Comparison of ENCODE assay signal across 9 mouse cellular contexts in genomic region chr13:45442918-45443535, GRCm38 (mm10). TPM values are rescaled to one million over a fixed set of nuclear protein-coding genes. Genes with fewer than 3 reads are reported as not detected.
DNase-seq lines count a peak whose midpoint lies in the region; ATAC-seq and TF ChIP-seq lines count a peak whose summit lies in the region.
"Had no signal": no experiment of that assay in that cellular context is flagged by ENCODE, and none has a peak within 500 bp of the region (broad histone marks: within the 10 kb centered on the region; RNA-seq: fewer than 3 reads in every experiment).

No protein-coding gene starts in this region.

- peak; percentile 52; the same call in 1 of the 2 replicates for ATAC-seq in G1E (ENCODE audit: extremely low read depth, insufficient number of reproducible peaks, low FRiP score, poor library complexity, severe bottlenecking)
- no peak for ATAC-seq in embryonic facial prominence, embryonic 13.5 days (ENCODE audit: insufficient number of reproducible peaks, insufficient read depth, low FRiP score, low TSS enrichment, low read depth)
- ATAC-seq in neutrophil, adult 5-6 weeks (ENCODE audit: extremely low read depth, insufficient number of reproducible peaks, low FRiP score, poor library complexity, severe bottlenecking), result peak; percentile 81
- ATAC-seq in forebrain, embryonic 14.5 days, result no peak
- no peak for ATAC-seq in hindbrain, postnatal 0 days

- no peak for DNase-seq in G1E (ENCODE audit: low spot score)
- DNase-seq in kidney, postnatal 36 days, result peak; percentile 35 to 36
- no peak for DNase-seq in left cerebral cortex, postnatal 10 days (ENCODE audit: extremely low spot score in 1 of 2, low spot score in 2 of 2)
- DNase-seq in forebrain, embryonic 14.5 days (ENCODE audit: low spot score), result no peak
- DNase-seq in yolk sac, embryonic 10.5 days (ENCODE audit: low spot score), result no peak
- no peak for DNase-seq in hindbrain, postnatal 0 days (ENCODE audit: low spot score)

- no peaks in the 10 kb centered on the region for H3K4me1 ChIP-seq in G1E (ENCODE audit: insufficient read depth, low read depth, low read length)
- H3K4me1 ChIP-seq in embryonic facial prominence, embryonic 13.5 days, result peaks cover 37% of the 10 kb centered on the region
- H3K4me1 ChIP-seq in forebrain, embryonic 14.5 days (ENCODE audit: control insufficient read depth, insufficient read depth, low read length), result no peaks in the 10 kb centered on the region
- no peaks in the 10 kb centered on the region for H3K4me1 ChIP-seq in hindbrain, postnatal 0 days (ENCODE audit: insufficient read depth, low read length)
- H3K4me1 ChIP-seq: hindbrain, embryonic 15.5 days had no signal

- peak overlapping the region; percentile 60; the same call in 1 of the 2 replicates for H3K27ac ChIP-seq in embryonic facial prominence, embryonic 13.5 days
- no peak overlapping the region for H3K27ac ChIP-seq in forebrain, embryonic 14.5 days (ENCODE audit: low read depth, low read length)
- H3K27ac ChIP-seq in hindbrain, postnatal 0 days, result no peak overlapping the region
- H3K27ac ChIP-seq: hindbrain, embryonic 15.5 days had no signal

- no peak overlapping the region for H3K4me2 ChIP-seq in embryonic facial prominence, embryonic 13.5 days
- H3K4me2 ChIP-seq in forebrain, embryonic 14.5 days (ENCODE audit: low read length), result no peak overlapping the region
- no peak overlapping the region for H3K4me2 ChIP-seq in hindbrain, postnatal 0 days (ENCODE audit: low read depth, low read length)
- H3K4me2 ChIP-seq: hindbrain, embryonic 15.5 days had no signal

- peak overlapping the region; percentile 21; the same call in 1 of the 2 replicates for H3K9ac ChIP-seq in embryonic facial prominence, embryonic 13.5 days
- no peak overlapping the region for H3K9ac ChIP-seq in forebrain, embryonic 14.5 days (ENCODE audit: low read length)
- no peak overlapping the region for H3K9ac ChIP-seq in hindbrain, postnatal 0 days (replicated peaks; ENCODE audit: low read length)
- H3K9ac ChIP-seq: hindbrain, embryonic 15.5 days had no signal

- TF ChIP-seq CTCF in G1E (IDR thresholded peaks at IDR 0.05; ENCODE audit: low read depth, low read length), result no peak
- TF ChIP-seq CTCF in hindbrain, postnatal 0 days (IDR thresholded peaks at IDR 0.05; ENCODE audit: low read depth), result no peak

- H3K9me3 ChIP-seq in G1E (replicated peaks), result no peaks in the 10 kb centered on the region
- H3K9me3 ChIP-seq in embryonic facial prominence, embryonic 13.5 days, result no peaks in the 10 kb centered on the region
- H3K9me3 ChIP-seq in forebrain, embryonic 14.5 days (replicated peaks; ENCODE audit: control insufficient read depth, low read length), result no peaks in the 10 kb centered on the region
- no peaks in the 10 kb centered on the region for H3K9me3 ChIP-seq in hindbrain, postnatal 0 days (ENCODE audit: low read length)
- H3K9me3 ChIP-seq: hindbrain, embryonic 15.5 days had no signal

- H3K27me3 ChIP-seq in G1E (ENCODE audit: insufficient read depth, low read length), result peaks cover 21% of the 10 kb centered on the region; the same call in 1 of the 2 replicates
- no peaks in the 10 kb centered on the region for H3K27me3 ChIP-seq in embryonic facial prominence, embryonic 13.5 days
- no peaks in the 10 kb centered on the region for H3K27me3 ChIP-seq in forebrain, embryonic 14.5 days (replicated peaks; ENCODE audit: control insufficient read depth, insufficient read depth, low read length)
- H3K27me3 ChIP-seq in hindbrain, postnatal 0 days (ENCODE audit: insufficient read depth, low read length), result no peaks in the 10 kb centered on the region
- H3K27me3 ChIP-seq: hindbrain, embryonic 15.5 days had no signal

- 57% methylated on average over 8 of the region's 8 CpGs for WGBS in embryonic facial prominence, embryonic 13.5 days
- 72% methylated on average over 8 of the region's 8 CpGs for WGBS in forebrain, embryonic 14.5 days
- 70% methylated on average over 8 of the region's 8 CpGs for WGBS in hindbrain, postnatal 0 days

- no peak overlapping the region for H3K4me3 ChIP-seq in G1E (ENCODE audit: low read depth, low read length)
- no peak overlapping the region for H3K4me3 ChIP-seq in embryonic facial prominence, embryonic 13.5 days
- H3K4me3 ChIP-seq in forebrain, embryonic 14.5 days (ENCODE audit: low read depth, low read length), result no peak overlapping the region
- no peak overlapping the region for H3K4me3 ChIP-seq in hindbrain, postnatal 0 days (ENCODE audit: low read length)
- H3K4me3 ChIP-seq: hindbrain, embryonic 15.5 days had no signal

- intact Hi-C loops in left cerebral cortex, postnatal 10 days (cut with DNase I), result loop anchor here (5.0 kb wide), 1 partner anchor 411 kb away; no protein-coding TSS in a partner anchor

- no peaks in the 10 kb centered on the region for H3K36me3 ChIP-seq in G1E (replicated peaks)
- H3K36me3 ChIP-seq in embryonic facial prominence, embryonic 13.5 days, result no peaks in the 10 kb centered on the region
- no peaks in the 10 kb centered on the region for H3K36me3 ChIP-seq in forebrain, embryonic 14.5 days (ENCODE audit: control insufficient read depth, insufficient read depth, low read length)
- H3K36me3 ChIP-seq in hindbrain, postnatal 0 days (ENCODE audit: insufficient read depth, low read length), result no peaks in the 10 kb centered on the region
- H3K36me3 ChIP-seq: hindbrain, embryonic 15.5 days had no signal

RNA-seq across cellular contexts. Expression of gene Mylip, which starts 53.5 kb away (rescaled TPM):
- total RNA-seq in G1E (2014; fragmentation: Nextera tagmentation), result 0.68 and 0.92 TPM in 2 replicates
- 0.23 and 0.33 TPM in 2 replicates for total RNA-seq in G1E (2017)
- 0.02 and 0.03 TPM in 2 replicates for polyA plus RNA-seq in G1E (2012)
- 47.1 and 58.1 TPM in 2 replicates for polyA plus RNA-seq in embryonic facial prominence, embryonic 13.5 days (2015; fragmentation: Nextera tagmentation; extraction: Ambion mirVana)
- 142 and 149 TPM in 2 replicates for total RNA-seq in neutrophil, adult 5-6 weeks (2017)
- 10 to 100 TPM; 29.1 to 32.8 TPM for total RNA-seq in left cerebral cortex, postnatal 10 days (2021)
- polyA plus RNA-seq in forebrain, embryonic 14.5 days (2014; fragmentation: Nextera tagmentation; extraction: Ambion mirVana), result 1.2 and 2.2 TPM in 2 replicates
- total RNA-seq in hindbrain, postnatal 0 days (2014; rRNA removed), result 13.0 and 15.1 TPM in 2 replicates
- polyA plus RNA-seq in hindbrain, postnatal 0 days (2015; fragmentation: Nextera tagmentation; extraction: Ambion mirVana), result 4.4 and 4.6 TPM in 2 replicates

Comparison
In these comparisons a context has a peak if more than half of its experiments do, and no peak if none do; other contexts are left out.
1. ATAC-seq: peak in G1E (single experiment) and neutrophil, adult 5-6 weeks (single experiment); none in embryonic facial prominence, embryonic 13.5 days (single experiment), forebrain, embryonic 14.5 days (single experiment) and hindbrain, postnatal 0 days (single experiment).
2. DNase-seq: peak in kidney, postnatal 36 days (2 of 2); none in G1E (single experiment), left cerebral cortex, postnatal 10 days (0 of 2), forebrain, embryonic 14.5 days (single experiment), yolk sac, embryonic 10.5 days (single experiment) and hindbrain, postnatal 0 days (single experiment).